Mouse (Mus musculus): ENCODE measurements at regions not wholly inside any gene's neighbourhood (a gene's known extent, or its start where the extent isn't known, plus 50 kb on each side); places are given as distances from the start of the nearest gene placed in this dataset.

DNA sequence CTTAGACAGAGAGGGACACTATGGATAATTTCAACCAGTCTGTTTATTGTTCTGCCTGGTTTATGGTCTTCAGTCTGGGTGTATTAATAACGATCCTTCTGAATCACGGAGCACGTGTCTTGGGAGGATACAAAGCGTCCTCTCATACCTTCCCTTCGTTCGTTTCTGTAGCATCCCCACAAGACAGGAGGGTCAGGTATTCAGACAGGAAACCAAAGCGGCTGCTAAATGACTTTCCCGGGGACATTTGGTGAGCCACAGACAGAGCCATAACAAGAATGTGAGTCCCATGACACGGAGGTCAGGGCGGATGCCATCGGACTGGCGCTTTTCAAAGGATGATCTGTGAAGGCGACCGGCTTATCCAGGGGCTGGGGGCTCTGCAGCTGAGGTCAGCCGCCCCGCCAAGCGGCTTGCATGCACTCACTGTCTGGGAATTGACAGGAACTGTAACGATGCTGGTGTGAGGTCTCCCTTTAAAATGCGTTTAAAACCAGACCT lies 120.9 kb upstream of the Lrig3 start:
- no peak for DNase-seq
- intact Hi-C loops (cut with DNase I), result no loop called here

DNA sequence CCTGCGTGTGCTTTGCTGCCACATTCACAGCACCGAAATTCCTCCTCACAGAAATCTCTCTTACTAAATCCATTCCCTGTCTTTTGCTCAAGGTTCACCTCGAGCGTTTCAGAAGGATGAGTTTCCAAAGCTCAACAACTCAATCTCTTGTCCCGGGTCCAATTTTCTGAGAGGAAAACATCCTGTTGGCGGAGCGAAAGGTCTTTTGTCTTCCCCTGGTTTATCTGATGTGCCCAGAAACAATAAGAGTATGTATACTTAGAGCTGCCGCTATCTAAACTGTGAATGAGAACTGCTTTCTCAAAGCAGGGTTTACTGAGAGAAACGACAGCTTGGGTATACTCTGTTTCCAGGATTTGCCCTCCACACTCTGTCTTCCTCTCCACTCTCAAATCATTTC lies 115.6 kb upstream of the Lrig3 start:
- no peak for DNase-seq
- intact Hi-C loops (cut with DNase I), result no loop called here

DNA sequence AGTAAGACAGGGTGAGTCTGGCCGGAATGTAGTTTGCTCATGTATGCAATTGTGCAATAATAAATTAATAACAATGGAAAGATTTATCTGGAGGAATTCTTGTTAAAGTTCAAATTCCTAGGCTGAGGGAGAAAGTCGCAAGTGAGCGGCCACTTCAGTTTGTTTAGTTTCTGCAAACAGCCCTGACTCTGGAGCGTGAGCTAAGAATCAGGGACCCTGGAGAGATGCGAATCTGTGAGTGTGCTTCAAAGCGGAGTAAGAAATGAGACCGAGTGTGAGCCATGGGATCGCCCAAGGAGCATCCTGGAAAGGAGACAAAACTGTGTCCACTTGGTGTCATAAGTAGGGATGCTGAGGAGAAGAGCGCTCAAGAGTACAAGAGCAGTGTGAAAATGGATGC lies 104.2 kb upstream of the Lrig3 start:
- DNase-seq, result no peak
- intact Hi-C loops (cut with DNase I), result no loop called here

DNA sequence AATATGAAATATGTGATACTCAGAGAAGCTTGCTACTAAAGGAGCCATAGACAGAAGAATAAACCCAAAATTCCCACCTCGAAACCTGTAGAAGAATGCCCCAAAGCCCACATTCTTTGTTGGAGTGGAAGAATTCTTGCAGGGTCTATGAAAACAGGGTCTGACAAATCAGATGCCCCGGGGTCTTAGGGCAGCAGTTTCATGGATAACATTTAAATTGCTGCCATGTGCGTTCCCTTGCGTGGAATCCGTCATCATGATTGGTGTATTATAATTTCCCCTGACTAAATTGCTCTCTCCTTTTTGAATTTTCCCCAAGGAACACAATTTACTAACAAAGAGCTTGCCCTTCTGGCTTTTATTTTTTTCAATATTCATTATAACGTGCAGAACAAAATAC lies 99.6 kb upstream of the Lrig3 start:
- DNase-seq, result no peak
- intact Hi-C loops (cut with DNase I), result no loop called here

DNA sequence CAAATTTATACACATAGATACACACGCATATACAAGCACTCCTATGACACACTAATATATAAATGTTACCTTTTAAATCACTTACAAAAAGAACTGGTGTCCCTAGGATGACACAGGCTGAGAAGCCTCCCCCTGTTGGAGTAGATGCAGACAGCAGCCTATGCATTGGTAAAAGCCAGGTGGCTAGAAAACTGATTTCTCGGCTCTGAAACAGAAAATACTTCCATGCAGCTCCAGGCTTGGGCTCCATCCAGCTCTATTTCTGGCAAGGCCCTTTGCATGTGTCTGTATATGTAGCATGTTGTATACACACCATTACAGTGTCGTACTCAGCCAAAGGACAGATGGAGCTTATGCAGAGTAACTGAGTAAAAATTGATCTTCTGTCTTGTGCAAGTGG lies 81.4 kb upstream of the Lrig3 start:
- intact Hi-C loops (cut with DNase I), result no loop called here
- DNase-seq, result no peak

DNA sequence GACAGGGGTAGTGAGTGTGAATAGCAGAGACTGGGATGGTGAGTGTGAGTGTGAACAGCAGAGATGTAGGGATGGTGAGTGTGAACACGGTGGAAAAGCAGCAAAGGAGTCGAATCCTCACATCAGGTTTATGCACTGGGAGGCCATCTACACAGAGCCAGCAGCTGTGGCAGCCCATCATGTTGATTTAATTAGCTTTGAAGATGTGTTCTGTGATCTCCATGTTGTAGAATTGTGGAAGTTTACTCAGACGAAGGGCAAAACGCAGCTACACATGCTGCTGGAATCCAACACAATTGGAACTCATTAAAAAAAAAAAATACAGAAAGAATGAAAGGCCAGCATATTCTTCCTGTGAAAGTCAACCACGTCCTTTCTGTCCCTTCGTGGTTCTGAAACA lies 80.2 kb upstream of the Lrig3 start:
- DNase-seq, result no peak
- intact Hi-C loops (cut with DNase I), result no loop called here

DNA sequence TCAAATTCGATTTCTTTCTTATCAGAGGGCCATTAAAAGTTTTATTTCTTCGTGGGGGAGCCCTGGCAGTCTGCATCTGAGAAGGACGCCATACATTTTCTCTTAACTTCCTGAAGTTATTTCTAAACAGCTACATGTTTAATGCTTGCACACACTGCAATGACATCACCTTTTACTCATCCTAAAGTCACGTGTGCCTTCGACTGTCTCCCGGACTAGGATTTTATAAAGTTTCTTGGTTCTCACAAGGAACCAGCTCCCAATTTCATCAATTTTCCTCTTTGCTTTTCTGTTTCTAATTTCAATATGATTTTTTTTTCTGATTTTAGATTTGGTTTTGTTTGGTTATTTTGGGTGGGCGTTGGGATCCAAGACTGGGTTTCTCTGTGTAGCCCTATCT lies 73.8 kb upstream of the Lrig3 start:
- DNase-seq, result no peak
- intact Hi-C loops (cut with DNase I), result no loop called here

DNA sequence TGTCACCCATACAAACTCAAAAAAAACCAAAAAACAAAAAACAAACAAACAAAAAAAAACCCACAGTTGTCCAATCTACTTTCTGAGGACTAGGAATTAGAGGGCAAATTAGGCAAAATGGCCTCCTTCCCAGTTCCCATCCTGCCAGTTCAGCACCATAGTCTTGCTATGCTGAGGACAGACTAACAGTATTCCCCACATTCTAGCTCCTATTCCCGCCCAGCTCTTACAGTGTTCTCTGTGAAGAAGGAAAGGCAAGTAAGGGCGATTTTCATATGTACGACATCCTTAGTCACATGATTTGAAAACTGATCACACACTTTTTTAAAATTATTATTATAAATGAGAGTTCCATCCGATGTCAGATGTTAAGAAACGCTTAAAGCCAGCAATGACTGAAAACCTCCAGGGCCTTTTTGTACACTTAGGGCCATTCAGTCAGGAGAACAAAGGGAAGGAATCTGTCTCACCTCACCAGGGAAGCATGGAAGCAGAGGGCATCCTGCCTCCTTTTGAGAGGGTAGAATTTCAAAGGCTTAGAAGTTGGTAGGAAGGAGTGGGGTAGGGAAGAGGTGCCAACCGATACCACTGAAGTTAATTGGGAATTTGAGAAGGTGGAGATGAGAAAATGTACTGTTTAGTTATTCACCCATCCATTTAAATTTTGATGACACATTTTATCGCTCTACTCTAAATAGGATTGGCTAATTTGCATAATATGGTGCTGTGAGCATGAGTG lies 70.1 kb upstream of the Lrig3 start:
- no peak for DNase-seq
- intact Hi-C loops (cut with DNase I), result no loop called here

DNA sequence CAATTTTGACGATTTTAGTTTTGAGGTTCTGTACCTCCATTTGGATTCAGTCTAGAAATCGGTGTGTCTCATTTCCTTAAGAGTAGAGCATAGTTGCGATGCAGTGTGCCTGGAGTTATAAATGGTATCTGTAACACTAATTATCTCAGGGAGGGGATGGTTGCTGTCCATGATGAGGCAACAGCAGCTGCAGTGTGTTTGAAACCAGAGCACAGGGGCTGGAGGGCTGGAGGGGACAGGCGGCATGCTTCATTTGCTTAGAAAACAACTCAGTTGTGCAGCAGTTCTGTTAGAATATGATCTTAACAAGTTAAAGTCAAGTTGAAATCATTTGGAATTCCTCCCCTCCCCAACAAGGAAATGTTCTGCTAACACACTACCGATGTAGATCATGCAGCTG lies 69.3 kb upstream of the Lrig3 start:
- intact Hi-C loops (cut with DNase I), result no loop called here
- DNase-seq, result no peak

DNA sequence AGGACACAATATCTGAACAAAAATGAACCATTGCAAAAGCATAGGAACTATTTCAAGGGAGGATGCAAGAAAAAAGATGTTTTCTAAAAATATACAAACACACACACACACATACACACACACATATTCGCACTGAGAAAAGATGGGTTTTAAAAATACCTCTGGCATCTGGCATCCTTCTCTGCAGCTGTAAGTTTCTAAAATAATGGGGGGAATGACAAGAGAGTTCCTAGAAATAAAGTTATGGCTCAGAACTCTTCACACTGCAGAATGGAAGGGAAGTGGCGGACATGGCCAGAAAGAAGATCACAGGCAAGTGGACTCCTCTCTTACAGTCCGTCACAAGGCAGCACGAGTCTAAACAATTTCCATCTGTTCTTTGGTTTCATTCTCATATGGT lies 66.5 kb upstream of the Lrig3 start:
- DNase-seq, result no peak
- intact Hi-C loops (cut with DNase I), result no loop called here

DNA sequence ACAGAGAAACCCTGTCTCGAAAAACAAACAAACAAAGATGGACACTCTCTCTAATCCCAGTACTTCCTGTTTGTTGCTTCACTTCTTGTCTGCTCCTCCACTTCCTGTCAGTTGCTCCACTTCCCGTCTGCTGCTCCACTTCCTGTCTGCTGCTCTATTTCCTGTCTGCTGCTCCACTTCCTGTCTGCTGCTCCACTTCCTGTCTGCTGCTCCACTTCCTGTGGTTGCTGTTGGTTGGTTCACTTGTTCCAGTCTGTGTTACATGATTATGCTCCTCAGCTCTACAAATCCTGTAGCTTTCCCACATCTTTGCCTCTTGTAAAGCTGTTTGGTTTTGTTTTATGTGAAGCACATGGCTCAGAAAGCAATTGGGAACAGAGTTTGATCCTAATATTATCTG lies 65.4 kb upstream of the Lrig3 start:
- DNase-seq, result no peak
- intact Hi-C loops (cut with DNase I), result no loop called here

DNA sequence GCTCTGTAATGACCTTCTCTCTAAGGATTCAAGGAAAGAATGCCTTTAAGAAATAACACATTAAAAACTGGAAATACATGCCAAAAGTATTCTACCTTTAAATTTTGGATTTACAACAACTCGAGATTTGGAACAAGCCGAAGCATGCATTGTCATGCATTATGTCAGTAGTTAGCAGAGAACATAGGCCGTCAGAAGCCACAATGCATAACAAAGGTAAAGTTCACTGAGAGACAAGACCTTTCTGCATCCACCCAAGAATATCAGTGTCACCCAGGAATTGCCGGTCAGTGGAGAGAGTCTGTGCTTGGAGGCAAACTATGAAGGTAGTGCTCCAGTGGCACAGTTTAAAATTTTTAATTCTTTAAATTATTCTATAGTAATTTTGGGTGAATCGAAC lies 63.3 kb upstream of the Lrig3 start:
- intact Hi-C loops (cut with DNase I), result no loop called here
- no peak for DNase-seq

DNA sequence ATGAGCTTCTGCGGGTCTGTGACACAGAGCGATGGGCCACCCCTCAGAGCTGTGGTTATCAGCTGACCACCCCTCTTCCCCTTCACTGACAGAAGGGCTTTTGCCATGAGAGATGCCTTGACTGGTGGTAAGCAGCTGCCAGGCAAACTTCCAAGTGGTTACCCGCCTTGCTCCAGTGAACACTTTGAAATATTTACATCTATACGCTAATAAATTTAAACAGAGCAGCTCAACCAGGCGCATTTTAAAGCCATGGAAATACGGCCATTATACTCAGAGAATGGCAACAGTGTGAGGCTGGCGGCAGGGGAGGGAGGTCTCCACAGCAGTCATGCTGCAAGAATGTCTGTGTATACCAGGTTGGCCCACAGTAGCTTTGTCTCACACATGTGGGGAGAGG lies 53.8 kb upstream of the Lrig3 start:
- intact Hi-C loops (cut with DNase I), result no loop called here
- no peak for DNase-seq
